Mouse (Mus musculus): ENCODE measurements around the gene Slco3a1.

DNA sequence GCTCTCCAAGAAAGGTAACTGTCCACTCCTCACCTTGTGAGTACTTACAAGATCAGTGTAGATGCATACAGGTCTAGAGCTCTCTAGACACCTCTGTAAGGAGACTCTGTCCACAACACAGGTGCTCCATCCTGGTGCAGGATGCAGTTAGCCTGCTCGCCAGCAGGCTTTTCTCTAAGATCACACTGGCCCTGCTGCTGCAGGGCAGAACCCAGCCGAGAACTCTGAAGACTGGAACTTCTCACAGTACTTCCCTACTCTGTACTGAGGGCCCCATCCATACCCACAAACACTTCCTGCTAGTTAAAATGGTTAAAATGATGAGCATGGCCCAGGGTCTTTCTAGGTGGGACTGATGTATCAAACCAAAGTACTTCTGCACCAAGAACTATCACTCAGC, 24.7 kb downstream of the Slco3a1 start:
- no peak for TF ChIP-seq CTCF (IDR thresholded peaks at IDR 0.05; ENCODE audit: borderline replicate concordance, insufficient read depth, low read depth, low read length)
- TF ChIP-seq POLR2A (IDR thresholded peaks at IDR 0.05; ENCODE audit: borderline replicate concordance, insufficient read depth, low read length): no peak

Measured in cerebellum, adult 2 months (tissue).